Mouse (Mus musculus): Measurements from ENCODE around the gene Lpp.

- TF ChIP-seq CTCF (IDR thresholded peaks at IDR 0.05; ENCODE audit: control insufficient read depth, insufficient read depth, low read length) (no peak), POLR2A (IDR thresholded peaks at IDR 0.05; ENCODE audit: borderline replicate concordance, control insufficient read depth, low read depth, low read length) (no peak)
Observed at GRCm38 (mm10) chr16:24465633-24466032, 72.3 kb downstream of the Lpp start.
